Mouse (Mus musculus): ENCODE measurements at regions not wholly inside any gene's neighbourhood (a gene's known extent, or its start where the extent isn't known, plus 50 kb on each side); places are given as distances from the start of the nearest gene placed in this dataset.

- Histone ChIP-seq H3K27me3 (replicated peaks) (no peaks in the 10 kb centered on the region), H3K4me3 (replicated peaks) (no peak overlapping the region), H3K9me3 (no peaks in the 10 kb centered on the region), H3K36me3 (no peaks in the 10 kb centered on the region), H3K27ac (no peak overlapping the region), H3K9ac (no peak overlapping the region), H3K4me1 (replicated peaks) (0 out of 2 replicates have a peak, but pooled peaks cover 4% of the 10 kb centered on the region), H3K4me2 (replicated peaks) (no peak overlapping the region)
- ATAC-seq, result no peak
- WGBS, result 93% methylated on average over 3 of the region's 3 CpGs
Measured at GRCm38 (mm10) chr8:89604461-89604860, 560.5 kb upstream of the Sall1 start.

- ATAC-seq, result no peak
- H3K4me3 ChIP-seq (replicated peaks), result no peak overlapping the region
- no peaks in the 10 kb centered on the region for H3K4me1 ChIP-seq (replicated peaks)
- no peak overlapping the region for H3K9ac ChIP-seq
- H3K27me3 ChIP-seq (replicated peaks), result no peaks in the 10 kb centered on the region
- H3K4me2 ChIP-seq (replicated peaks), result no peak overlapping the region
- no peak overlapping the region for H3K27ac ChIP-seq
- WGBS, result 77% methylated on average over 7 of the region's 7 CpGs
- no peaks in the 10 kb centered on the region for H3K9me3 ChIP-seq
- H3K36me3 ChIP-seq, result no peaks in the 10 kb centered on the region
Measured at GRCm38 (mm10) chr8:89596380-89596779, 552.4 kb upstream of the Sall1 start.

- Histone ChIP-seq H3K9me3 (no peaks in the 10 kb centered on the region), H3K36me3 (no peaks in the 10 kb centered on the region), H3K4me2 (replicated peaks) (no peak overlapping the region), H3K27me3 (replicated peaks) (no peaks in the 10 kb centered on the region), H3K9ac (no peak overlapping the region), H3K4me1 (replicated peaks) (no peaks in the 10 kb centered on the region), H3K4me3 (replicated peaks) (no peak overlapping the region), H3K27ac (no peak overlapping the region)
- no peak for ATAC-seq
Measured at GRCm38 (mm10) chr8:89583091-89583490, 539.1 kb upstream of the Sall1 start.

- H3K9me3 ChIP-seq, result no peaks in the 10 kb centered on the region
- H3K9ac ChIP-seq, result no peak overlapping the region
- no peaks in the 10 kb centered on the region for H3K27me3 ChIP-seq (replicated peaks)
- no peak overlapping the region for H3K4me3 ChIP-seq (replicated peaks)
- H3K36me3 ChIP-seq, result no peaks in the 10 kb centered on the region
- H3K4me2 ChIP-seq (replicated peaks), result no peak overlapping the region
- no peak overlapping the region for H3K27ac ChIP-seq
- no peak for ATAC-seq
- no peaks in the 10 kb centered on the region for H3K4me1 ChIP-seq (replicated peaks)
Measured at GRCm38 (mm10) chr8:89582566-89582965, 538.6 kb upstream of the Sall1 start.

GRCm38 (mm10) chr8:89571816-89572215, 527.9 kb upstream of the Sall1 start:
- Histone ChIP-seq H3K9ac (no peak overlapping the region), H3K27ac (no peak overlapping the region), H3K9me3 (no peaks in the 10 kb centered on the region), H3K27me3 (replicated peaks) (0 out of 2 replicates have a peak, but pooled peaks cover 3% of the 10 kb centered on the region), H3K4me2 (replicated peaks) (no peak overlapping the region), H3K36me3 (no peaks in the 10 kb centered on the region), H3K4me1 (replicated peaks) (no peaks in the 10 kb centered on the region), H3K4me3 (replicated peaks) (no peak overlapping the region)
- WGBS, result 4% methylated on average over 13 of the region's 13 CpGs
- peak; percentile 61; the same call in 1 of the 2 replicates for ATAC-seq

- Histone ChIP-seq H3K9me3 (no peaks in the 10 kb centered on the region), H3K27me3 (replicated peaks) (0 out of 2 replicates have a peak, but pooled peaks cover 3% of the 10 kb centered on the region), H3K4me1 (replicated peaks) (no peaks in the 10 kb centered on the region), H3K36me3 (no peaks in the 10 kb centered on the region), H3K4me3 (replicated peaks) (no peak overlapping the region), H3K9ac (no peak overlapping the region), H3K4me2 (replicated peaks) (no peak overlapping the region), H3K27ac (no peak overlapping the region)
- 42% methylated on average over 10 of the region's 10 CpGs for WGBS
- ATAC-seq, result no peak
Measured at GRCm38 (mm10) chr8:89570639-89571325, 526.8 kb upstream of the Sall1 start.

- H3K27me3 ChIP-seq (replicated peaks), result 0 out of 2 replicates have a peak, but pooled peaks cover 3% of the 10 kb centered on the region
- 75% methylated on average over 9 of the region's 9 CpGs for WGBS
- ATAC-seq, result no peak
- no peaks in the 10 kb centered on the region for H3K4me1 ChIP-seq (replicated peaks)
- H3K4me2 ChIP-seq (replicated peaks), result no peak overlapping the region
- no peak overlapping the region for H3K9ac ChIP-seq
- no peaks in the 10 kb centered on the region for H3K36me3 ChIP-seq
- no peak overlapping the region for H3K4me3 ChIP-seq (replicated peaks)
- no peaks in the 10 kb centered on the region for H3K9me3 ChIP-seq
- no peak overlapping the region for H3K27ac ChIP-seq
Measured at GRCm38 (mm10) chr8:89569406-89569805, 525.4 kb upstream of the Sall1 start.

GRCm38 (mm10) chr8:89568641-89569040, 524.7 kb upstream of the Sall1 start:
- no peaks in the 10 kb centered on the region for H3K9me3 ChIP-seq
- H3K36me3 ChIP-seq, result no peaks in the 10 kb centered on the region
- ATAC-seq, result no peak
- H3K27me3 ChIP-seq (replicated peaks), result 0 out of 2 replicates have a peak, but pooled peaks cover 3% of the 10 kb centered on the region
- H3K27ac ChIP-seq, result no peak overlapping the region
- no peaks in the 10 kb centered on the region for H3K4me1 ChIP-seq (replicated peaks)
- no peak overlapping the region for H3K9ac ChIP-seq
- no peak overlapping the region for H3K4me3 ChIP-seq (replicated peaks)
- H3K4me2 ChIP-seq (replicated peaks), result no peak overlapping the region
- WGBS, result 70% methylated on average over 7 of the region's 7 CpGs

GRCm38 (mm10) chr8:89566986-89567385, 523.0 kb upstream of the Sall1 start:
- H3K27me3 ChIP-seq (replicated peaks), result 0 out of 2 replicates have a peak, but pooled peaks cover 3% of the 10 kb centered on the region
- no peaks in the 10 kb centered on the region for H3K9me3 ChIP-seq
- H3K4me3 ChIP-seq (replicated peaks), result no peak overlapping the region
- no peak overlapping the region for H3K9ac ChIP-seq
- WGBS, result 56% methylated on average over 7 of the region's 7 CpGs
- H3K4me2 ChIP-seq (replicated peaks), result no peak overlapping the region
- H3K4me1 ChIP-seq (replicated peaks), result no peaks in the 10 kb centered on the region
- no peak for ATAC-seq
- no peak overlapping the region for H3K27ac ChIP-seq
- H3K36me3 ChIP-seq, result no peaks in the 10 kb centered on the region

GRCm38 (mm10) chr8:89566461-89566860, 522.5 kb upstream of the Sall1 start:
- no peaks in the 10 kb centered on the region for H3K9me3 ChIP-seq
- no peaks in the 10 kb centered on the region for H3K36me3 ChIP-seq
- H3K9ac ChIP-seq, result no peak overlapping the region
- no peaks in the 10 kb centered on the region for H3K4me1 ChIP-seq (replicated peaks)
- H3K27me3 ChIP-seq (replicated peaks), result 0 out of 2 replicates have a peak, but pooled peaks cover 3% of the 10 kb centered on the region
- no peak overlapping the region for H3K27ac ChIP-seq
- 57% methylated on average over 4 of the region's 4 CpGs for WGBS
- no peak for ATAC-seq
- H3K4me3 ChIP-seq (replicated peaks), result no peak overlapping the region
- H3K4me2 ChIP-seq (replicated peaks), result no peak overlapping the region

- Histone ChIP-seq H3K27me3 (replicated peaks) (0 out of 2 replicates have a peak, but pooled peaks cover 3% of the 10 kb centered on the region), H3K4me3 (replicated peaks) (no peak overlapping the region), H3K4me2 (replicated peaks) (no peak overlapping the region), H3K4me1 (replicated peaks) (no peaks in the 10 kb centered on the region), H3K27ac (no peak overlapping the region), H3K9ac (no peak overlapping the region), H3K36me3 (no peaks in the 10 kb centered on the region), H3K9me3 (no peaks in the 10 kb centered on the region)
- no peak for ATAC-seq
- WGBS, result 87% methylated on average over 9 of the region's 9 CpGs
Measured at GRCm38 (mm10) chr8:89565147-89565826, 521.3 kb upstream of the Sall1 start.

- Histone ChIP-seq H3K4me2 (replicated peaks) (no peak overlapping the region; the same call in 1 of the 2 replicates), H3K36me3 (no peaks in the 10 kb centered on the region), H3K9ac (no peak overlapping the region), H3K27ac (no peak overlapping the region), H3K27me3 (replicated peaks) (no peaks in the 10 kb centered on the region), H3K4me1 (replicated peaks) (no peaks in the 10 kb centered on the region), H3K4me3 (replicated peaks) (no peak overlapping the region), H3K9me3 (no peaks in the 10 kb centered on the region)
- ATAC-seq, result no peak
- WGBS, result 30% methylated on average over 2 of the region's 2 CpGs
Measured at GRCm38 (mm10) chr8:89563544-89563943, 519.6 kb upstream of the Sall1 start.

- 54% methylated on average over 8 of the region's 8 CpGs for WGBS
- Histone ChIP-seq H3K4me2 (replicated peaks) (no peak overlapping the region), H3K9ac (no peak overlapping the region), H3K4me1 (replicated peaks) (no peaks in the 10 kb centered on the region), H3K27me3 (replicated peaks) (no peaks in the 10 kb centered on the region), H3K4me3 (replicated peaks) (no peak overlapping the region), H3K36me3 (no peaks in the 10 kb centered on the region), H3K9me3 (no peaks in the 10 kb centered on the region), H3K27ac (no peak overlapping the region)
- ATAC-seq, result no peak
Measured at GRCm38 (mm10) chr8:89562597-89562996, 518.6 kb upstream of the Sall1 start.

Measured in intestine, embryonic 15.5 days (tissue).